Mouse (Mus musculus): ENCODE data around the gene Pax6.

- TF ChIP-seq CTCF (IDR thresholded peaks at IDR 0.05; ENCODE audit: low read depth) (no peak), EP300 (IDR thresholded peaks at IDR 0.05; ENCODE audit: low read depth) (no peak)
These were observed 8.3 kb downstream of the Pax6 start for GRCm38 (mm10) chr2:105676909-105677433.

All from liver, embryonic 14.5 days (tissue).